Mouse (Mus musculus) heart, postnatal 25 days (tissue): ENCODE data around the gene Cic. TPM values are rescaled to one million over a fixed set of nuclear protein-coding genes. Genes with fewer than 3 reads are reported as not detected.

Source experiments
- DNase-seq: peaks from one replicate; pipeline ENCODE4 v3.0.0; 2022; ENCODE audit warnings: low spot score
- intact Hi-C: fragments of 180-260 bp; cut with DNase I; formaldehyde crosslinking; loops from one replicate; pipeline ENCODE4 v1.15.1; 2025
- total RNA-seq, 2 experiments: library from RNA; stranded (reverse); gene quantifications; 2 replicates each; pipeline ENCODE4 v1.2.3; 2021

Cic gene
- total RNA-seq, 2 experiments from 2014 or later, result 61.9 to 65.9 TPM

- intact Hi-C loops, result loop anchor here (2.0 kb wide), 1 partner anchor 30 kb away; no protein-coding TSS in a partner anchor
Observed at GRCm38 (mm10) chr7:25279076-25279860, 11.8 kb downstream of the Cic start.

GRCm38 (mm10) chr7:25279861-25280791, 12.6 kb downstream of the Cic start:
- peak; percentile 77 for DNase-seq
- intact Hi-C loops, result loop anchor here (2.0 to 5.0 kb wide), 2 partner anchors 31 to 107 kb away; no protein-coding TSS in a partner anchor

More at GRCm38 (mm10) chr7:25279076-25279860, 11.8 kb downstream of the Cic start:
- peak; percentile 87 for DNase-seq

- intact Hi-C loops, result loop anchor here (5.0 kb wide), 1 partner anchor 106 kb away; no protein-coding TSS in a partner anchor
- DNase-seq, result no peak
Observed at GRCm38 (mm10) chr7:25281166-25281733, 13.7 kb downstream of the Cic start.

GRCm38 (mm10) chr7:25281734-25282601, 14.5 kb downstream of the Cic start:
- DNase-seq, result peak; percentile 97
- intact Hi-C loops, result loop anchor here (2.0 to 5.0 kb wide), 2 partner anchors 35 to 105 kb away; partner anchors contain the start of gene Megf8

- intact Hi-C loops, result loop anchor here (2.0 to 5.0 kb wide), 2 partner anchors 34 to 105 kb away; partner anchors contain the start of gene Megf8
- no peak for DNase-seq
Observed at GRCm38 (mm10) chr7:25282731-25283211, 15.3 kb downstream of the Cic start.

GRCm38 (mm10) chr7:25283637-25284036, 16.1 kb downstream of the Cic start:
- DNase-seq, result no peak
- intact Hi-C loops, result loop anchor here (2.0 to 5.0 kb wide), 2 partner anchors 33 to 104 kb away; partner anchors contain the start of gene Megf8

GRCm38 (mm10) chr7:25284171-25284570, 16.7 kb downstream of the Cic start:
- DNase-seq, result no peak
- intact Hi-C loops, result loop anchor here (5.0 kb wide), 1 partner anchor 103 kb away; no protein-coding TSS in a partner anchor

- DNase-seq, result no peak
- intact Hi-C loops, result loop anchor here (5.0 kb wide), 1 partner anchor 103 kb away; no protein-coding TSS in a partner anchor
Observed at GRCm38 (mm10) chr7:25284766-25285165, 17.3 kb downstream of the Cic start.

- intact Hi-C loops, result no loop called here
- no peak for DNase-seq
Observed at GRCm38 (mm10) chr7:25285511-25286238, 18.2 kb downstream of the Cic start.

GRCm38 (mm10) chr7:25286989-25287388, 19.5 kb downstream of the Cic start:
- intact Hi-C loops, result no loop called here
- no peak for DNase-seq

- intact Hi-C loops, result no loop called here
- no peak for DNase-seq
Observed at GRCm38 (mm10) chr7:25288011-25288410, 20.5 kb downstream of the Cic start.

GRCm38 (mm10) chr7:25288721-25289120, 21.2 kb downstream of the Cic start:
- no peak for DNase-seq
- intact Hi-C loops, result no loop called here

- intact Hi-C loops, result no loop called here
- no peak for DNase-seq
Observed at GRCm38 (mm10) chr7:25289925-25290324, 22.4 kb downstream of the Cic start.

- no peak for DNase-seq
- intact Hi-C loops, result no loop called here
Observed at GRCm38 (mm10) chr7:25290463-25290862, 23.0 kb downstream of the Cic start.

- intact Hi-C loops, result no loop called here
- no peak for DNase-seq
Observed at GRCm38 (mm10) chr7:25290911-25291310, 23.4 kb downstream of the Cic start.

- intact Hi-C loops, result no loop called here
- no peak for DNase-seq
Observed at GRCm38 (mm10) chr7:25292107-25292506, 24.6 kb downstream of the Cic start.

- intact Hi-C loops, result no loop called here
- DNase-seq, result no peak
Observed at GRCm38 (mm10) chr7:25293191-25293739, 25.8 kb downstream of the Cic start.

GRCm38 (mm10) chr7:25294495-25294894, 27.0 kb downstream of the Cic start:
- DNase-seq, result no peak
- intact Hi-C loops, result no loop called here
